ENCODE assay signal across 9 mouse cellular contexts in genomic region chr10:119455543-119455940, GRCm38 (mm10). TPM values are rescaled to one million over a fixed set of nuclear protein-coding genes. Genes with fewer than 3 reads are reported as not detected.
A peak's percentile ranks its signal among the peaks of the same experiment; 100 is the strongest.
DNase-seq lines count a peak whose midpoint lies in the region; ATAC-seq and TF ChIP-seq lines count a peak whose summit lies in the region.
"Had no signal": no experiment of that assay in that cellular context is flagged by ENCODE, and none has a peak within 500 bp of the region (broad histone marks: within the 10 kb centered on the region; RNA-seq: fewer than 3 reads in every experiment).

No protein-coding gene starts in this region.

- TF ChIP-seq EP300 in lung, postnatal 0 days (IDR thresholded peaks at IDR 0.05), result no peak
- TF ChIP-seq EP300 in liver, embryonic 14.5 days (IDR thresholded peaks at IDR 0.05; ENCODE audit: low read depth), result no peak

- DNase-seq in lung, postnatal 0 days (ENCODE audit: low spot score), result no peak
- DNase-seq in lung, adult 2 months, result no peak
- no peak for DNase-seq in liver, embryonic 14.5 days (ENCODE audit: low read depth in 3 of 3, low spot score in 3 of 3)
- DNase-seq in urinary bladder, postnatal 10 days (ENCODE audit: low spot score), result no peak
- DNase-seq in spleen, adult 12 weeks (ENCODE audit: low spot score), result no peak
- no peak for DNase-seq in layer of hippocampus, adult 8-10 months (ENCODE audit: low spot score in 2 of 2)
- DNase-seq: kidney, postnatal 10 days had no signal

- TF ChIP-seq POLR2A in lung, adult 2 months (IDR thresholded peaks at IDR 0.05; ENCODE audit: borderline replicate concordance, extremely low read depth, low read depth, low read length), result no peak

- H3K9me3 ChIP-seq in lung, postnatal 0 days (ENCODE audit: low read length), result no peaks in the 10 kb centered on the region
- no peaks in the 10 kb centered on the region for H3K9me3 ChIP-seq in liver, embryonic 14.5 days (ENCODE audit: control insufficient read depth, low read length)
- no peaks in the 10 kb centered on the region for H3K9me3 ChIP-seq in stomach, embryonic 16.5 days (replicated peaks; ENCODE audit: control insufficient read depth, low read length)

- H3K27me3 ChIP-seq in lung, postnatal 0 days (replicated peaks; ENCODE audit: insufficient read depth, low read length), result no peaks in the 10 kb centered on the region
- H3K27me3 ChIP-seq in liver, embryonic 14.5 days (ENCODE audit: control insufficient read depth, insufficient read depth, low read length), result peaks cover 35% of the 10 kb centered on the region
- no peaks in the 10 kb centered on the region for H3K27me3 ChIP-seq in stomach, embryonic 16.5 days (ENCODE audit: control insufficient read depth, insufficient read depth, low read length)

- no peaks in the 10 kb centered on the region for H3K4me1 ChIP-seq in lung, postnatal 0 days (ENCODE audit: insufficient read depth, low read depth, low read length)
- H3K4me1 ChIP-seq in lung, adult 2 months (ENCODE audit: control insufficient read depth, insufficient read depth, low read length), result no peaks in the 10 kb centered on the region; the same call in 1 of the 2 replicates
- H3K4me1 ChIP-seq in liver, embryonic 14.5 days (replicated peaks; ENCODE audit: control insufficient read depth in 2 of 2, insufficient read depth in 2 of 2, low read length in 1 of 2), result no peaks in the 10 kb centered on the region
- peaks cover 11% of the 10 kb centered on the region for H3K4me1 ChIP-seq in stomach, embryonic 16.5 days (ENCODE audit: control insufficient read depth, insufficient read depth, low read length)

- peak overlapping the region; percentile 99 for H3K4me2 ChIP-seq in lung, postnatal 0 days (replicated peaks; ENCODE audit: low read depth, low read length)
- H3K4me2 ChIP-seq in liver, embryonic 14.5 days (ENCODE audit: low read depth), result peak overlapping the region; percentile 55
- H3K4me2 ChIP-seq in stomach, embryonic 16.5 days (ENCODE audit: low read depth, low read length), result peak overlapping the region; percentile 98

- WGBS in lung, postnatal 0 days, result 15% methylated on average over 10 of the region's 10 CpGs
- 12% methylated on average over 10 of the region's 10 CpGs for WGBS in lung, adult 2 months
- WGBS in liver, embryonic 14.5 days (ENCODE audit: insufficient replicate concordance), result 13% methylated on average over 10 of the region's 10 CpGs
- 15% methylated on average over 10 of the region's 10 CpGs for WGBS in stomach, embryonic 16.5 days

- H3K9ac ChIP-seq in lung, postnatal 0 days (replicated peaks; ENCODE audit: low read depth), result no peak overlapping the region
- H3K9ac ChIP-seq in liver, embryonic 14.5 days (replicated peaks), result no peak overlapping the region
- peak overlapping the region; percentile 80 for H3K9ac ChIP-seq in stomach, embryonic 16.5 days (ENCODE audit: low read length)

- H3K36me3 ChIP-seq in lung, postnatal 0 days (ENCODE audit: insufficient read depth, low read length), result no peaks in the 10 kb centered on the region
- no peaks in the 10 kb centered on the region for H3K36me3 ChIP-seq in liver, embryonic 14.5 days (replicated peaks; ENCODE audit: control insufficient read depth, insufficient read depth, low read depth)
- H3K36me3 ChIP-seq in stomach, embryonic 16.5 days (ENCODE audit: control insufficient read depth, insufficient read depth, low read length), result no peaks in the 10 kb centered on the region

- TF ChIP-seq CTCF in lung, postnatal 0 days (IDR thresholded peaks at IDR 0.05), result no peak
- no peak for TF ChIP-seq CTCF in lung, adult 2 months (IDR thresholded peaks at IDR 0.05; ENCODE audit: insufficient read depth, low read length)
- no peak for TF ChIP-seq CTCF in liver, embryonic 14.5 days (IDR thresholded peaks at IDR 0.05; ENCODE audit: low read depth)

- no peak overlapping the region for H3K4me3 ChIP-seq in lung, postnatal 0 days (ENCODE audit: low read depth, low read length)
- H3K4me3 ChIP-seq in lung, adult 2 months (replicated peaks; ENCODE audit: extremely low read depth, low read depth, low read length), result no peak overlapping the region
- H3K4me3 ChIP-seq in liver, embryonic 14.5 days (ENCODE audit: insufficient read depth in 1 of 2, low read depth in 2 of 2, low read length in 2 of 2), result peak overlapping the region in 1 of 2 experiments; percentile 49; a peak in 1 of 4 replicates
- H3K4me3 ChIP-seq in stomach, embryonic 16.5 days (replicated peaks; ENCODE audit: low read length), result peak overlapping the region; percentile 76

- H3K27ac ChIP-seq in lung, postnatal 0 days (ENCODE audit: low read length), result no peak overlapping the region
- no peak overlapping the region for H3K27ac ChIP-seq in liver, embryonic 14.5 days
- H3K27ac ChIP-seq in stomach, embryonic 16.5 days (ENCODE audit: low read length), result no peak overlapping the region

- ATAC-seq in lung, postnatal 0 days, result no peak
- peak; percentile 31; the same call in 1 of the 2 replicates for ATAC-seq in granulocyte monocyte progenitor cell, adult 5-6 weeks (replicated peaks; ENCODE audit: poor library complexity, severe bottlenecking)
- ATAC-seq in liver, embryonic 14.5 days (ENCODE audit: insufficient read depth), result no peak
- ATAC-seq in stomach, embryonic 16.5 days (ENCODE audit: insufficient read depth, low FRiP score), result no peak

RNA-seq across cellular contexts. Expression of gene Grip1, which starts 1.9 kb away (rescaled TPM):
- 0.87 and 1.2 TPM in 2 replicates for polyA plus RNA-seq in lung, postnatal 0 days (2015; fragmentation: Nextera tagmentation; extraction: Ambion mirVana)
- polyA plus RNA-seq in lung, adult 2 months (2012; rRNA removed), result 1.0 and 1.3 TPM in 2 replicates
- total RNA-seq in granulocyte monocyte progenitor cell, adult 5-6 weeks (2014; fragmentation: Nextera tagmentation), result not detected in 2 replicates
- not detected in 2 replicates for total RNA-seq in granulocyte monocyte progenitor cell, adult 5-6 weeks (2017)
- polyA plus RNA-seq in liver, embryonic 14.5 days (2012; rRNA removed), result 0.56 and 0.62 TPM in 2 replicates
- 0.37 and 0.73 TPM in 2 replicates for polyA plus RNA-seq in liver, embryonic 14.5 days (2014; fragmentation: Nextera tagmentation; extraction: Ambion mirVana)
- polyA plus RNA-seq in stomach, embryonic 16.5 days (2015; fragmentation: Nextera tagmentation; extraction: Ambion mirVana), result 1.7 and 1.8 TPM in 2 replicates
- 10 to 100 TPM; 25.2 to 28.8 (median 26.2) TPM for total RNA-seq in layer of hippocampus, adult 8-10 months (2022)
